Mouse (Mus musculus) MEL (cell line): ENCODE measurements at regions not wholly inside any gene's neighbourhood (a gene's known extent, or its start where the extent isn't known, plus 50 kb on each side); places are given as distances from the start of the nearest gene placed in this dataset.

Experiments
- EP300 ChIP-seq, 2 experiments: IDR thresholded peaks; 2 replicates each; pipeline ENCODE4 v1.6.1; 2011; ENCODE audit warnings: improper control_type of control experiment in 2 of 2, low read length in 2 of 2, low read depth in 1 of 2, mild to moderate bottlenecking in 1 of 2
- USF1 ChIP-seq: IDR thresholded peaks from 2 replicates; pipeline ENCODE4 v1.6.1; 2014; ENCODE audit warnings: low read depth, mild to moderate bottlenecking, inconsistent platforms, low read length, improper control_type of control experiment, moderate library complexity

DNA sequence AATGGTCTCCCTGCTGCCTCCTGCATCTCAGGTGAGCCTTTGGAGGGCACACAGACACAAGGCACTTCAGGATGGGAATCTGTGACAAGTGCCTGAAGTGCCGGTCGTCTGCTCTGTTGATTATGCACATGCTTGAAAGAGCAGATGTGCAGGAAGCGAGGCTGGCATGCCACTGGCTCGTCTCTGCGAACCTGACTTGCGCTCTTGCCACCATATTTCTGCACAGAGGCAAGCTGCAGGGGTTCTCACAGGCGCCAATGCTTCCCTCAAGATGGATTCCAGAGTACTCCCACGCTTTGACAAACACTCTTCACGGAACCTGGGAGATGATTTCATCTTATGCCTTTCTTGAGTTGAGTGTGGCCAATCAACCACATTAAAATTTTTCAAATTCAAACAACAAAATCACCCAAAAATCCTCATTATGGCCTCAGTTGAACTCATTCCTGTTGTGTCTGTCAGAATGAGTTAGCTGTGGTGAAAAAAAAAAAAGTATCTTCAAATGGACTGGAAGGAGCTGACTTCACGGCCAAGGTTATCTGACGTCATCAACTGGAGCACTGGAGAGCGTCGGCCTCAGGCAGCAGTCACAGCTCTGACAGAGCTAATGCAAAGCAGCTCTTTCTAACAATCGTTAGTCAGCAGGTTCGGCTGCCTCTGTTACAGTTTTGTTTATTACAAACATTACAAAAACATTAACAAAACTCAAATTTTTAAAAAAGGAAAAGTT, 90.2 kb upstream of the Nr4a3 start:
- no peak for TF ChIP-seq EP300 (IDR thresholded peaks at IDR 0.05; ENCODE audit: low read depth in 1 of 2, low read length in 2 of 2)
- no peak for TF ChIP-seq USF1
